Mouse (Mus musculus) ES-Bruce4 (cell line): ENCODE measurements at regions not wholly inside any gene's neighbourhood (a gene's known extent, or its start where the extent isn't known, plus 50 kb on each side); places are given as distances from the start of the nearest gene placed in this dataset.
A peak's percentile ranks its signal among the peaks of the same experiment; 100 is the strongest.

Experiments
- H3K27ac ChIP-seq: 2 replicates; pipeline ENCODE4 v1.5.1; 2012; ENCODE audit warnings: low read length, inconsistent platforms; ENCODE audit not compliant: insufficient read depth
- H3K27me3 ChIP-seq: 2 replicates; pipeline ENCODE4 v1.6.1; 2012; ENCODE audit warnings: mild to moderate bottlenecking, low read length, inconsistent platforms; ENCODE audit not compliant: control insufficient read depth, poor library complexity, insufficient read depth, severe bottlenecking
- H3K36me3 ChIP-seq: 2 replicates; pipeline ENCODE4 v1.6.1; 2012; ENCODE audit warnings: inconsistent platforms, mild to moderate bottlenecking, low read length, moderate library complexity; ENCODE audit not compliant: control insufficient read depth, poor library complexity, insufficient read depth, severe bottlenecking
- H3K4me1 ChIP-seq: one replicate; pipeline ENCODE4 v1.8.1; 2011; ENCODE audit warnings: low read length; ENCODE audit not compliant: control insufficient read depth, insufficient read depth
- H3K4me3 ChIP-seq: 2 replicates; pipeline ENCODE4 v1.5.1; 2011; ENCODE audit warnings: low read depth, mild to moderate bottlenecking, low read length
- H3K9ac ChIP-seq: 2 replicates; pipeline ENCODE4 v1.6.1; 2012; ENCODE audit warnings: low read depth, mild to moderate bottlenecking, inconsistent platforms; ENCODE audit not compliant: poor library complexity, severe bottlenecking
- H3K9me3 ChIP-seq: replicated peaks from 2 replicates; pipeline ENCODE4 v1.6.1; 2012; ENCODE audit warnings: mild to moderate bottlenecking, low read length, inconsistent platforms; ENCODE audit not compliant: control insufficient read depth, poor library complexity, insufficient read depth, severe bottlenecking
- CTCF ChIP-seq: IDR thresholded peaks from one replicate; pipeline ENCODE4 v1.8.1; 2011; ENCODE audit warnings: low read depth, low read length
- EP300 ChIP-seq: IDR thresholded peaks from 2 replicates; pipeline ENCODE4 v1.6.1; 2011; ENCODE audit warnings: low read depth, low read length; ENCODE audit not compliant: insufficient read depth
- POLR2A ChIP-seq: IDR thresholded peaks from one replicate; pipeline ENCODE4 v1.8.1; 2011; ENCODE audit warnings: low read length; ENCODE audit not compliant: insufficient read depth

- Histone ChIP-seq H3K27me3 (no peaks in the 10 kb centered on the region), H3K27ac (peak overlapping the region; percentile 20; the same call in 1 of the 2 replicates), H3K4me1 (peaks cover 4% of the 10 kb centered on the region), H3K9ac (0 out of 2 replicates have a peak overlapping the region, but pooled peaks have one; percentile 19), H3K9me3 (no peaks in the 10 kb centered on the region), H3K36me3 (no peaks in the 10 kb centered on the region), H3K4me3 (no peak overlapping the region)
- TF ChIP-seq POLR2A (no peak), EP300 (no peak), CTCF (no peak)
These were observed 138.2 kb upstream of the Tbl1xr1 start for GRCm38 (mm10) chr3:21938071-21938848.

GRCm38 (mm10) chr3:21939738-21940137 is 136.7 kb upstream of the Tbl1xr1 start:
- H3K9me3 ChIP-seq: no peaks in the 10 kb centered on the region
- no peak overlapping the region for H3K4me3 ChIP-seq
- H3K9ac ChIP-seq: no peak overlapping the region
- no peaks in the 10 kb centered on the region for H3K36me3 ChIP-seq
- H3K27me3 ChIP-seq: no peaks in the 10 kb centered on the region
- H3K27ac ChIP-seq: no peak overlapping the region
- H3K4me1 ChIP-seq: peaks cover 2% of the 10 kb centered on the region
- TF ChIP-seq EP300 (no peak), CTCF (no peak), POLR2A (no peak)

GRCm38 (mm10) chr3:21941596-21941995 is 134.9 kb upstream of the Tbl1xr1 start:
- no peak overlapping the region for H3K4me3 ChIP-seq
- no peak for TF ChIP-seq CTCF
- no peak for TF ChIP-seq POLR2A
- no peak for TF ChIP-seq EP300
- H3K4me1 ChIP-seq: peaks cover 2% of the 10 kb centered on the region
- H3K9me3 ChIP-seq: no peaks in the 10 kb centered on the region
- H3K9ac ChIP-seq: no peak overlapping the region
- H3K27me3 ChIP-seq: no peaks in the 10 kb centered on the region
- no peak overlapping the region for H3K27ac ChIP-seq
- H3K36me3 ChIP-seq: no peaks in the 10 kb centered on the region

GRCm38 (mm10) chr3:21942912-21943311 is 133.5 kb upstream of the Tbl1xr1 start:
- H3K27ac ChIP-seq: no peak overlapping the region
- no peak overlapping the region for H3K4me3 ChIP-seq
- no peaks in the 10 kb centered on the region for H3K27me3 ChIP-seq
- no peaks in the 10 kb centered on the region for H3K9me3 ChIP-seq
- H3K4me1 ChIP-seq: no peaks in the 10 kb centered on the region
- no peak overlapping the region for H3K9ac ChIP-seq
- TF ChIP-seq POLR2A (no peak), CTCF (no peak), EP300 (no peak)
- H3K36me3 ChIP-seq: no peaks in the 10 kb centered on the region

GRCm38 (mm10) chr3:21945775-21946174 is 130.7 kb upstream of the Tbl1xr1 start:
- Histone ChIP-seq H3K36me3 (no peaks in the 10 kb centered on the region), H3K27me3 (no peaks in the 10 kb centered on the region), H3K27ac (no peak overlapping the region), H3K4me3 (no peak overlapping the region), H3K9ac (no peak overlapping the region), H3K4me1 (peaks cover 1% of the 10 kb centered on the region), H3K9me3 (no peaks in the 10 kb centered on the region)
- TF ChIP-seq CTCF (no peak), POLR2A (no peak), EP300 (no peak)

DNA sequence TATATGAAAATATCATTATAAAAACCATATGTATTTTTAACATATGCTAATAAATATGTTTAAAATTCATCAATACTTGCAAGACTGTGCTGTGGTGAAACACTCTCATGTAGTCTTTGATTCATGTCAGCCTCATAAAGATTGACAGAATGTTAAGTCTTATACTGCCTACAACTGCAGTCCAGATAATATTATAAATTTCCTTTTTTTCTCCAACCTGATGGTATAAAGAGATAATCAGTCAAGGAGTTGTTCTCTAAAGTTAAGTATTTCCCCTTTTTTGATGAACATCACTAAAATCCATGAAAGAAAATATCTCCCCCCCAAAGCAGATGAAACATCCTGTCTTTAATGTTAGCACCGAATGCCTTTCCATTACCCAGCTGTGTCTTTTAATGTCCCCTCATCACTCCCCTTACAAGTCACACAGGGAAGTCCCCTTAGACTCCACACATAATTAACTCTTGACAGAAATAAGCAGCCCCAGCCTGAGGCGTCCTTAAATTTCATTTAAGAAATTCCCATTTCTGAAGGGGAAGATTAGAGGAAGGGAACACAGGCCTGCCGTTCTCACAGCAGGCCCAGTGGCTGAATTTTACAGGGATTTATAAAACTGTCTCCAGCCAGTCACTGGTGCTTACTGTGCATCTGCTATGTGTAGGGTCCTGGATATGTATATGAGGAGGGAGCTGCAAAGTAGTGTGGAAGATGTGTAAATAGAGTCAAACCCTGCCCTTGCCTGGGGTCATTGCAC is 129.0 kb upstream of the Tbl1xr1 start:
- TF ChIP-seq POLR2A: no peak
- no peak for TF ChIP-seq CTCF
- no peak for TF ChIP-seq EP300
- no peaks in the 10 kb centered on the region for H3K27me3 ChIP-seq
- H3K36me3 ChIP-seq: no peaks in the 10 kb centered on the region
- H3K9ac ChIP-seq: no peak overlapping the region
- H3K27ac ChIP-seq: no peak overlapping the region
- H3K4me3 ChIP-seq: no peak overlapping the region
- peaks cover 5% of the 10 kb centered on the region for H3K4me1 ChIP-seq
- no peaks in the 10 kb centered on the region for H3K9me3 ChIP-seq
